Mouse (Mus musculus) right cerebral cortex, postnatal 10 days (tissue): ENCODE measurements around the gene Bcar1.

Experiments used
- DNase-seq, 2 experiments: peaks; one replicate each; pipeline ENCODE4 v3.0.0; 2021; ENCODE audit warnings: low spot score in 2 of 2

Bcar1 gene

DNA sequence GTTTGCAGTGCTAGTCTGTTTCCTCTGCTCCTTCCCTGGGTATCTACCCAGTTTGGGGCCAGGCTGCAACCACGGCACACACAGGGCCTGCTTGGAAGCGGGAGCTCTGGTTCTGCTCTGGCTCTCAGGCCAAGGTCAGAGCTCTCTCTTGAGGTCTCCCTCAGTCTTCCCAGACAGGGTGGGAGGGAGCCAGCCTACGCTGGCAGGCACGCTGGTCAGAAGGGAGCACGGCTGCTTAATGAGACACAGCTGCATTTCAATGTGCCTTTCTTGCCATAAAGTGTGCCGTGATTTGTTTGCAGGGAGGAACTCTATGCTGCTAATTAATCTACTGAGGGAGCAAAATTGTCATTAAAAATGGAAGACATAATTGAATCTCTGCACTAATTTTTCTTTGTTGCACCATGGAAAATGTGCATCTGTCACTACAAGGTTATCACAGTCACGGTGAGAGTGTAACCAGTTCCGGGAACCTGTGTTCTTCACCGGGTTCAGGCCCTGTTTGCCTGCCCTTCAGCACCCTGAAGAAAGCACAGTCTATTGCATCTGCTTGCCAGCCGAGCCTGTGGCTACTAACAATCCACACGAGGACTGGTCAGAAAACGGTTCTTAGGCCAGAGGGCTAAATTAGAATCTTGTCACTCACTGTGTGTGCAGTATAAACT is 26.3 kb upstream of the Bcar1 start:
- peak; percentile 62 to 66 for DNase-seq

DNA sequence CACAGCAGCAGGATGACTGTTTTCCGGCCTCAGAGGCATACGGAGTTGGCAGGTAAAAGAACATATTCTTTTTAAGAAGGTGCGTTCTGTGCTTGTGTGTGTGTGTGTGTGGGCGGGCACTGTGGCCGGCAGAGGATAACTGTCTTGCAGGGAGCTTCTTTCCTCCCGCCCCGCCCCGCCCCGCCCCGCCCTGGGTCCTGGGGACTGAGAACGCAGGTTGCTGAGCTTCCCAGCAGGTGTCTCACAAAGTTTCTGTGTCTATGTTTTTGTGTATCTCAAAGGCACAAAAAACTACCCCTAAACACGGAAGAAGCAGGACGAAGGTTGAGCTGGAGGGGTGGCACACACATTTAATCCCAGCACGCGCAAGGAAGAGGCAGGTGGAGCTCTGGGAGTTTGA is 25.7 kb upstream of the Bcar1 start:
- no peak for DNase-seq

DNA sequence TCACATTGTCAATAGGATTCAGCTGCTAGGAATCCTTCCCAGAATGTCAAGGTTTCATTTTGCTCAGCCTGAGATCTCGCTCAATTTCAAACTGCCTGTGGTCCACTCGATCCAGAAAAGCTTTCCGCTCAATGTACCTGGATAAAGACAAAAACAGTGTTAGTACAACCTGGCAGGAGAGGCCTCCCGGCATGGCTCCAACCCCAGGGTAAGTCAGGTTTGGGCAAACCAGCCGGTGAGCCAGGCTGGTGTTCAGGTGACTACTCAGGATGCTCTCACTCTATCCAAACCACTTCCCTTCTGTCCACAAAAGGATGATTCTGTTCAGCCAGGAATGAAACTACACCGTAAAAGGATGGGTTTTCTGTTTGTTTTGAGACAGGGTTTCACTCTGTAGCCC is 25.0 kb upstream of the Bcar1 start:
- DNase-seq = no peak

DNA sequence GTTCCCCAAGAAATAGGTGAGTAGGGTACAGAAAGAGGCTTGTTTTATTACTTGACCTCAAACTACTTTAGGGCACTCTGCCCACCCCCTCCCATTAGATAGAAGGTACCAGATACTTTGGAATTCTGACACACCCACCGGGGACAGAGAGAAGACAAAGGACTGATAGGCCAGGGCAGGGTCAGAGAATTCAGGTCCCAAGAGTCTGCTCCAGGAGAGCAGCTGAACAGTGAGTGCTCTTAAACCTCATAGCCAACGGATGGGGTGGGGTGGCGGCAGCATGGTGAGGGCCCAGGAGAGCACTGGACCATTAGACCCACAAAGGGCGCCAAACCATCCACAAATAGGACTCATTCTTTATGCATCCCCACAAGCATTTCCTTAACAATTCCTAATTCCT is 22.0 kb upstream of the Bcar1 start:
- no peak for DNase-seq

DNA sequence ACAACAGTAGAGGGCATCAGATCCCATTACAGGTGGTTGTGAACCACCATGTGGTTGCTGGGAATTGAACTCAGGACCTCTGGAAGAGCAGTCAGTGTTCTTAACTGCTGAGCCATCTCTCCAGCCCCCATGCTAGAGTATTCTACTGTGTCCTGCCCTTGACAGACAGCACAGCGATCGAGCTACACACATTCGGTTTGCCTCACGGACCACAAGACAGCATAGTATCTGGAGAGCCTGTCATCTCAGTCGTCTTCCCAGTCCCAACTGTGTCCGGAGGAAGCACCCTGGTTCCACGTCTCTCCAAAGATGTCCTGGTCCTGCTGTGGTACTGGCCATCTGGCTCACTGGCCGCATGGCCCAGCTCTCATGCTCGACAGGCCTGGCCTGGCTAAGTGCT is 21.5 kb upstream of the Bcar1 start:
- no peak for DNase-seq

DNA sequence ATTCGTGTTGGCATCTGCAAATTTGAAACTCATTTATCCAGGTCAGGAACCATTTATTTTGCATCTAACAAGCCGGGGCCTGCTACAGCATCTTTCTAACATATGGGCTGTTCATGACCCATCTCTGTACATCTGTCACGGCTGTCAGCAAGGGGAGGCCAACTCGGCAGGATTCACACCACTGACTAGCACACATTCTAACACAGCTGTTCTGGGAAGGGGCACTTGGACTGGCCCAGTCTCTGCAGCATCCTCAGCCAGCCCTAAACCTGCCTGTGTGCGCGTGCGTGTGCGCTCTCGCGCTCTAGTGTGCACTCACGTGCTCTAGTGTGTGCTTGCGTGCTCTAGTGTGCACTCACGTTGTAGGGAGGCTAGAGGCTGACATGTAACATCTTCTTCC is 17.1 kb upstream of the Bcar1 start:
- no peak for DNase-seq

DNA sequence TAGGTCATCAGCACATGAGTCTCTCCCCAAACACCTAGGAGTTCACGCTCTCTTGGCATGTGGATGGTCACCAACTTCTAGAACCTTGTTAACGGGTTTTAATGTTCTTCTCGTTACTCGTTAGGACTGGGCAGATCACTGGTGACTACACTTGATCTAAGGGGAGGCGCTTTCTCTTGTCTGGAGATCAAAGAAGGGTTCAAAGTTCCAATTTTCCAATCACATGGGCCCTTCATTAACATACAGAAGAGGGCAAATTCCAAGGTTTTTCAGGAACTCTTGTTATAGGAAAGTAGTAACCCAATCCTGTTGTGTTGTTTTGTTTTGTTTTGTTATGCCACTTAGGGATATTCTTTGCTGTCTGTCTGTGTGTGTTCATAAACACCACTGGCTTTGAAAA is 15.2 kb upstream of the Bcar1 start:
- no peak for DNase-seq

DNA sequence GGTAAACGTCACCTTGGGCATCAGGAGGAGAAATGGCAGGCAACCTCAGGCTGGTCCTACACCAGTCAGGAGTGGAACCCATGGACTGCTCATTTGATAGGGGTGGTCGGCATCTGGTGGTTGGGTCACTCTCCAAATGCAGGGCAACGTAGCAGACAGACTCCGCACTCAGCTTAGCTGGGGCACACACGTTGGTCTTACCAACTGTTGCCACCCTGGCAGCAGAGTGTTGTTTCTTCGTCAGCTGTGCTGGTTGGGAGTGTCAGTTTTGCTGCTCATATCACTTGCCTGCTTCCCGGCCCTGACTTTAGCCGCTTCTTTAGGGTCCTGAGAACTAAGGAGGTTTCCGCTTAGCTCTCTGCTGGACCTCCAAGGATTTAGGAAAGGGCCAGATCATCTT is 14.0 kb upstream of the Bcar1 start:
- no peak for DNase-seq

DNA sequence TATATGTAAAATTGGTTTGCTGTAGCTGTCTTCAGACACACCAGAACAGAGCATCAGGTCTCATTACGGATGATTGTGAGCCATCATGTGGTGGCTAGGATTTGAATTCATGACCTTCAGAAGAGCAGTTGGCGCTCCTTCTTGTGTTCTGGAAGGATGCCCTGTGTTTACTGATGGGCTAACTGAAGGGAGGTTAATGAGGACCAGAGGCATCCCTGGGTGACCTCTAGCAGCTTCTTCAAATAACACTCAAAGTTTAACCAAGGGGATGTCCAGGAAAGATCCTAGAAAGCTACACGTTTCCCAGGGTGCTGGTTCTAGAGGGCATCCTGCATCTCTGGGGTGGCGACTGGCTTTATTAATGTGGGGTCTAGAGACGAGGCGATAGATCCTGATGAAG is 11.1 kb upstream of the Bcar1 start:
- DNase-seq = no peak

DNA sequence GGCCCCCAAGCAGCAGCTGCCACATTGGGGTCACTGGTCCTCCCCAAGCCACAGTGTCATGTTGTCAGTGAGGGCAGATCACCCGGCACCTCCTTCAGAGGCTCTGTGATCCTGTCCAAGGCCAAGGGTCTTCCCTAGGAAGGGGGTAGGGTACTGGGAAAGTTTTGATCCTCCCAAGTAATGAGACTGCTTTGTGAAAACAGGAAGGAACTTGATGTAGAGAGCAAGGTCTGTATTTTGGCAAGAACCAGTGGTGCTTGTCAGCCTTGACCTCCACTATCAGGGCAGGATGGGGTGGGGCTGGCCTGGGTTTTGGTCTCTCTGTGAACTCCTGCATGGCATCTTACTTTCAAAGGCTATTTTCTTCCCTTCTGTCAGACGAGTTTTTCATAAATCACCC is 10.5 kb upstream of the Bcar1 start:
- DNase-seq = no peak

DNA sequence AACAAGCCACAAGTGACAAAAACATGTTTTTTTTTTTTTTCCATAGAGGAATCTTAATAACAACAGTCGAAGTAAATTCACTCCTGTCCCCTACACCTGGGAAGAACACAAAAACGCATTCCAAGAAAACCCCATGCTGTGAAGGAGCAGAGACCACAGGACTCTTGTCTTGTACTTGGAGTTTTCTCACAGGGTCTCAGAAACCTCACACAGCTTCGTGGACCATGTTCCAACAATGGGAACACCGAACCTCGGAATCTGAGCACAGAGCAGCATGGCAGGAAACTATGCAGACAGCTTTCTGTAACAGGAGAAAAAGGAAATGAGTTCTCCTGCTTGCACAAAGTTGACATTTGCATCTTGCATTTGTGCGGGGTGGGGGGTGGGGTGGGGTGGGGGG is 5.2 kb upstream of the Bcar1 start:
- DNase-seq = no peak

DNA sequence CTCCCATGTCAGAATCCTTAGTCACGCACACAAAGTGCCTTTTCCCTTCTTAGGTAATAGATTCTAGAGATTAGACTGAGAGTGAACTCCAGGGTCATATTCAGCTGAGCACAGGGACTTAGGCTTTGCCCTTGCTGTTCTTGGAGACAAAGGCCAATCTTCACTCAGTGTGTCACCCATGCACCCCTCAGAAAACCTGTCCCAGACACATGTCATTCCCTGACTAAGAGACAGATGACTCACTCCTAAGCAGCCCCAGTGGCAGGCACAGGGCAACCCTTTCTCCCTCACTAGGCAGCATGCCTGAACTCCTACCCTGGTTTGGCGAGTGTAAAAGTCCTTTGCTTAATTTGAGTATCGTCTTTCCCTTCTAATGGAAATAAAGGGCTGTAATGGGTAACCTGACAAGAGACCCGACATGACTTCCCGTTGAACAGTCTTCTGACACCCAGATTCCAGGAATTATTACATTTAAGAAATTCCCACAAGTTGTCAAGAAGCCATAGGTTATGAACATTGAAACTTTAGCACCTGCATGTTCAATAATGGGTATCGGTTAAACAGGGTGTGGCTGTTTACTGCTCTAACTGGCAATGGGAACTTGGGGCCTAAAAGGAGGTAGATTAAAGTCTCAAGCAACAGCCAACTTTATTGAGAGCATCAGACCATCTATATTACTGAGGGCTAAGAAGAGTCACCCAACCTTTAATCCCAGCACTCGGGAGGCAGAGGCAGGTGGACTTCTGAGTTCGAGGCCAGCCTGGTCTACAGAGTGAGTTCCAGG is 4.4 kb upstream of the Bcar1 start:
- no peak for DNase-seq

DNA sequence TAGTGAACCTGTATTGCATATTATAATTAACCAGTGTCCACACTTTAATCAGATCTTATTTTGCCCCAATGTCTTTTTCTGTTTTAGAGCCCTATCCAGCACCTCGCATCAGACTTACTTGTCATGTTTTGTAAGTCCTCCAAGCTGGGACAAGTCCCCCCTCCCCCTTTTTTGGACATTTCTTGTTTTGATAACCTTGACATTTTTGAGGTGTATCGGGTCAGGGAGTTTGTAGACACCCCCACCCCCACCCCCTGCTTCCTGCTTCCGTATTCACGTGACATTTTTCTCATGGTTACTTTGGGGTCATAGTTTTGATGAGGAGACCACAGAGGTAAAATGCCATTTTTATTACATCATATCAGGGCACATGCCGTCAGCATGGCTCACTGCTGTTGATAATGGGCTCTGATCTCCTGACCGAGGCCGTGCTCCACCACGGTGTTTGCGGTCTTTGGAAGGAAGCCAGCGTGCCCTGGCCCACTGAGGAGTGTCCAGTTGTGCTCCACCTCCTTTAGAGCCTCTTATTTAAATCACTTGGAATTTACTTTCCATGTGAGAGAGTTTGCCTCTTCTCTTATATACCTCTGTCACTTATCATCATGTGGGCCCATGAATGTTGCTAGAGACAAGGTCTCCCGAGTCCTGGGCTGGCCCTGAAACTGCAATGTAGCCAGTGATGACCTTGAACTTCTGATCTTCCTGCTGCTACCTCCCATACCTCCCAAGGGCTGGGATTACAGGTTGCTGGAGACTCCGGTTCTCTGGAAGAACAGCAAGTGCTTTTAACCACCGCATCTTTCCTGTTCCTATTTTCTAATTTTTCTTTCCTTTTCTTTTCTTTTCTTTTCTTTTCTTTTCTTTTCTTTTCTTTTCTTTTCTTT is 3.2 kb upstream of the Bcar1 start:
- DNase-seq = no peak

DNA sequence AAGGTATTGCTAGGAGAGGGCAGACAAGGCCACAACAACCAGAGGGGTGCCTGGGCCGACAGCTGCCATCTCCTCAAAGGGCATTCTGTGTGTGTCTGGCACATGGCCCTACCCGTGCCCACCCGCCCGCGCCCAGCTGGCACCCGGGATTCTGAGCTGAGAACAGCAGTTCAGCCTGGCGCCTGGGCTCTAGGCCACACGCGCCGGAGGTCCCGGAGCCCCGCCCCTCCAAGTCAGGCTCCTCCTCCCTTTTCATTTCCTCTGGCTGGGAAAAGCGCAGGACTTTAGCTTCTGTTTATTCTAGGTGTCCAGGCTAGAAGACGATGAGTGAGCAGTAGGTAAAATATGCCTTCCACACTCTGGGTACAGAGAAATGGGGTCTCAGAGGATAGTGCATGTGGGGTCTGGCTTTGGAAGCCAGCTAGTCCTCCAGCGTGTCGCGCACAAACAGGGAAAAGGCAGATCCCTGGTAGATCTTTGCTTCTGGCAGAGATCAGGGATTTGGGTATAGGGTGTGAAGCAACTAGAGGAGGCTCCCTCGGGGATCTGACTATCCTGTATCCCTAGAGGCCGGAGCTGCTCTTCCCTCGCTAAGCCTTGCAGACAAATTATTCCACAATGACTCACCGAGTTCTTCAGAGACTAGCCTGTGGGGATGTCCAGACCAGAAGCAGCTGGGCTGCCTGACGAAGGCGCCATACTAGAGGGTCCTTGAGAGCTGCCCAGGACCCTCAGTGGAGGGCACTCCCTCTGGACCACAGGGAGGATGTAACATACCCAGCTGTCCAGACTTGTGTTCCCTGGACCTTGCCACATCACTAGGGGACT is 2.2 kb upstream of the Bcar1 start:
- DNase-seq = peak; percentile 86 to 89

DNA sequence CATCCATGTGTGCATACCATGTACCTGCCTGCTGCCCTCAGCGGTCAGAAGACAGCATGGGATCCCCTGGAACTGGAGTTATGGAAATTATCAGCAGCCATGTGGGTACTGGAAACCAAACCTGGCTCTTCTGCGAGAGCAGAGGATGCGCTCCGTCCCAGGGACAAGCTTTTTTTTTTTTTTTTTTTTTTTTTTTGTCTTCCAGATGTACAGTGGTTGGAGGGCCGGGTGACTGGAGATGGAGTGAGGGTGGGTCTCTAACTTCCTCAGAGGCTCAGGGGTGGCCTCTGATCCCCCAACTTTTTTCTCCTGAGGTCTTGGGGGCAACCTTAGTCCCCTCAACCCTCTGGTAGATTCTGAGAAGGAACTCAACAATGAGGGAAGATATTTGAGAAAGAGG is 1.5 kb upstream of the Bcar1 start:
- DNase-seq = no peak

DNA sequence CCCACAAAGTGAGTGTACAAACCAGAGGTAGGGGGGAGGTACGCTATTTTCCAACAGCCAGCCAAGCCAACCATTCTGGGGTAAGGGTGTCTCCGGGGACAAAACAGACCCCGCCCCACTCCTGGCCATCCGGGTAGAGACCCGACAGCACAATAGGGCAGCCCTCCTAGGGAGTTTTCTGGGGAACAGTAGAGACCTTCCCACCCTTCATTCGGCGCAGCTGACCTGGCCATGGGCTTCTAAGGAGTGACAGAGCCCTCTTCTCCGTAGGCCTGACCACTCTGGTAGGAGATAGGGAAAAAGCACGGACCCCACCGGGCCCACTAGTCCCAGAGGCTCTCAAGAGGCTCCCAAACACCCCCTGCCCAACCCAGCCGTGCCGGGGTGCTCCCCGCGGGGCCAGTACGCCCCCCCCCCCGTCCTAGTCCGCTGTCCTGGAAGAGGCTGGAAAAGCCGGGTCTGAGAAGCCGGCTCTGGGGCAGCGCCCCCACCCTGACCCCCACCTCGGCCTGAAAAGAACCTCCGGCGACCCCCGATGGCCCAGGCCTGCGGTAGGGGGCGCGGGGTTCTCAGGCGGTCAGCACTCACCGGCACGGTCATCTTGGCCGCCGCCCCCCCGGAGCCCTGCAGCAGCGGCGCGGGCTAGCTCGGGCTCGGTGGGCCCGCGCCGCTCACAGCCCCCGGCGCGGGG is 363 bp downstream of the Bcar1 start:
- DNase-seq = no peak

DNA sequence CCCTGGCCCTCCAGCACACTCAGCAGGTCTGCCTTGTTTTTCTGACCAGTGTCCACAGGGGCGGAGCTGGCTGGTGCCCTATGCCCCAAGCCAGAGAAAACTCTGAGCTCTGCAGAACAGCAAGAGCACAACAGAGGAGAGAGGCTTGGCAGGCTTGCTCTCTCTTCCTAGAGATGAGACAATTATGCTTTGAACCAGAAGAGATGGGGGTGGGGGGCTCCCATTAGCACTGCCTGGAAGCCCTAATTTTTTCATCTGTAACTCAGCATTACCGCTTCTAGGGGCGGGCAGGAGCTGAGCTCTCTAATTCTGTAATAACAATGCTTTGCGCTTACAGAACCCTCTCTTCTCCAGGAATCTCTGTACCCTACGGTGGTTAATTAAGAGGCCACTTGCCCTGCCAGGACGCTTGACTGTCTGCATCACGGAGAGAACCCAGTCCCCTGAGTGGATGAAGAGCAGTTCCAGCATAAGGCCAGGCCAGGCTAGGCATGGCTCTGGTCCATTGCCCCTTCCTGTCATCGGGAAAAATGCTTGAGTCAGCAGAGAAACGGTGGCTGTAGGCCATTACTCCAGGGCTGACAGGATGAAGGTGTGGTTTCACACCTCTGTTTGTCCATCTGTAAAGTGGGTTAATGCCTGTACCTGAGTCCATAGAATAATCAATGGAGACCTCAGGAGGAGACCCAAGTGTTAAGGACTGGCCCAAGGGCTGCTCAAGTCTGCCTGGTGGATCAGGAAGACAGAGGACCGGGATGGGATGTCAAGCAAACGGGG is 1.2 kb downstream of the Bcar1 start:
- peak; percentile 68 to 73 for DNase-seq

DNA sequence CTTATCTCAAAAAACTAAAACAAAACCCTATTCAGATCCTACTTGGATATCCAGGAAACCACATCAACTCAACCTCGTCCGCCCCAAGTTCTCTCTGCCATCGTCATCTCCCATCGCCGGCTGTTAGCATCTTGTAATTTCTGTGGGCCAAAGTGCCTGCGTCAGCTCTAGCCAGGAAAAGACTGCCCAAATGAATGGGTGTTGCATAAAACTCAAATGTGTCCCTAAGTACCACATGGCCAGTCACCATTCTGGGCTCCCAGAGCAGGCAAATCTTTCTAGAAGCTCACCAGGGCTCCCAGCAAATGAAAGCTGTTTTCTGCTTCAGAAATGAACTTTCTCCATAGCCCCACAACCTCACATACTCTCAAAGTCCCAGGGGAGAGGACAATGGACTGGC is 2.1 kb downstream of the Bcar1 start:
- DNase-seq = peak in 1 of 2 experiments; percentile 50

DNA sequence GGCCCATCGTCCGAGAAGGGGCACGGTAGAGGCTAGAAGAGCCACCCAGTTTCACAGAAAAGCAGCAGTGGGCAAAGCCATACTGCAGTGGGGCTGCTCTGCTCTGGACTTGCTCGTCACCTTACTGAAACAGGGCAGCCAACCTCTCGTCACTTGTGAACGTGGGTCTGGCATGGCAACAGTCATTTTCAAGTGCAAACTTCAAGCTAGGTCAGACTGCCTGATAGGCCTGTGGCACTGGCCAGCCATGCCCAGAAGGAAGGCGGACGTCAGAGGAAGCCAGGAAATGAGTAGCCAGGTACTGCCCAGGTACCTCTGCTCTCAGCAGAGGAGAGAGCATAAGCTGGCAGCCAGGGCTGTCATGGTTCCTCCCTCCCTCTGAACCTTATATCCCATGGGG is 2.6 kb downstream of the Bcar1 start:
- no peak for DNase-seq

DNA sequence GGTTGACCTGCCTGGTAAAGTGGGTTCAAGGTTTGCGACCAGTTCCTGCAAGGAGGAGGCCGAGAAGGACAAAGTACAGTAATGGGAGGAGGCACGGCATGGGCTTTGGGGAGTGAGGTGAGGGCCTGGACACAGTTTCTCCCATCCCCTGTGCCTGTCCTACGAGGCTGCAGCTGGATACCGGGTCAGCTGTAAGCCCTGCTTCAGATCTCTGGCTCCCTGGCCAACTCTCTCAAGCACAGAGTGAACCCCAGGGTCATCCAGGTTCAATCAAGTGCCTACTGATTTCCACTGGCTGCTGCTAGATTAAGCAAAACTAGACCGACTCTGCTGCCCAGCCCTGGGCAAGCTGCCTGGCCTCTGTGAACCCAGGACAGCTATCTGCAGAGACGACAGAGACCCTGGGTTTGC is 3.3 kb downstream of the Bcar1 start:
- no peak for DNase-seq
